Mouse (Mus musculus) hindbrain, postnatal 0 days (tissue): ENCODE results near the gene Gm5105. TPM values are rescaled to one million over a fixed set of nuclear protein-coding genes. Genes with fewer than 3 reads are reported as not detected.

ENCODE experiments used
- ATAC-seq: fragments of 200-750 bp; cut with Nextera tagmentation; 2 replicates; pipeline ENCODE4 v1.8.0; 2017; ENCODE audit warnings: mild to moderate bottlenecking, moderate TSS enrichment, moderate library complexity
- DNase-seq: peaks from one replicate; pipeline ENCODE4 v3.0.0-alpha.2; 2015; ENCODE audit warnings: low spot score
- H3K27ac ChIP-seq: fragments of 300-500 bp; sonication (generic); 2 replicates; pipeline ENCODE4 v1.5.1; 2014; ENCODE audit warnings: mild to moderate bottlenecking
- H3K27me3 ChIP-seq: fragments of 300-500 bp; sonication (generic); 2 replicates; pipeline ENCODE4 v1.6.1; 2014; ENCODE audit warnings: low read length, mixed read lengths; ENCODE audit not compliant: insufficient read depth
- H3K36me3 ChIP-seq: fragments of 300-500 bp; sonication (generic); 2 replicates; pipeline ENCODE4 v1.6.1; 2014; ENCODE audit warnings: low read length, mixed read lengths; ENCODE audit not compliant: insufficient read depth
- H3K4me1 ChIP-seq: fragments of 300-500 bp; sonication (generic); 2 replicates; pipeline ENCODE4 v1.6.1; 2014; ENCODE audit warnings: antibody characterized with exemption, low read length, mixed read lengths; ENCODE audit not compliant: insufficient read depth
- H3K4me2 ChIP-seq: fragments of 300-500 bp; sonication (generic); 2 replicates; pipeline ENCODE4 v1.6.1; 2014; ENCODE audit warnings: low read depth, mild to moderate bottlenecking, low read length, moderate library complexity, mixed read lengths
- H3K4me3 ChIP-seq: fragments of 300-500 bp; sonication (generic); 2 replicates; pipeline ENCODE4 v1.5.1; 2014; ENCODE audit warnings: low read length
- H3K9ac ChIP-seq: fragments of 300-500 bp; sonication (generic); replicated peaks from 2 replicates; pipeline ENCODE4 v1.6.1; 2014; ENCODE audit warnings: mild to moderate bottlenecking, low read length, moderate library complexity, mixed read lengths
- H3K9me3 ChIP-seq: fragments of 300-500 bp; sonication (generic); 2 replicates; pipeline ENCODE4 v1.6.1; 2016; ENCODE audit warnings: low read length, mixed read lengths
- CTCF ChIP-seq: IDR thresholded peaks from 2 replicates; pipeline ENCODE4 v1.5.1; 2016; ENCODE audit warnings: antibody characterized with exemption, control low read depth, low read depth
- WGBS: fragments of 180-500 bp; shearing (Covaris S2); extraction: QIAGEN DNeasy Blood & Tissue Kit; methylation state at CpG from one replicate; pipeline ENCODE4 v1.1.7; 2014; 5-methylcytosine and 5-hydroxymethylcytosine counted together
- polyA plus RNA-seq: library from polyadenylated mRNA; unstranded; fragments of >200 nt; fragmentation: Nextera tagmentation; extraction: Ambion mirVana; gene quantifications from 2 replicates; pipeline ENCODE4 v1.2.1, GENCODE M21; 2015
- total RNA-seq: library from RNA; depleted of rRNA; stranded (reverse); fragments of >200 nt; gene quantifications from 2 replicates; pipeline ENCODE4 v1.2.3, GENCODE M21; 2014

Gm5105 gene
- total and polyA plus RNA-seq, 2 experiments from 2014 or later: 0.11 TPM; not detected in 1

GRCm38 (mm10) chr3:138050772-138051171 is 16.4 kb downstream of the Gm5105 start:
- no peaks in the 10 kb centered on the region for H3K36me3 ChIP-seq
- H3K9me3 ChIP-seq: no peaks in the 10 kb centered on the region
- no peak for ATAC-seq
- no peaks in the 10 kb centered on the region for H3K4me1 ChIP-seq
- 89% methylated on average over 11 of the region's 11 CpGs for WGBS
- H3K4me2 ChIP-seq: no peak overlapping the region
- no peaks in the 10 kb centered on the region for H3K27me3 ChIP-seq
- TF ChIP-seq CTCF: no peak
- no peak for DNase-seq
- no peak overlapping the region for H3K27ac ChIP-seq
- H3K9ac ChIP-seq: no peak overlapping the region
- no peak overlapping the region for H3K4me3 ChIP-seq

- H3K9ac ChIP-seq: no peak overlapping the region
- no peaks in the 10 kb centered on the region for H3K36me3 ChIP-seq
- 77% methylated on average over 6 of the region's 6 CpGs for WGBS
- no peak overlapping the region for H3K4me3 ChIP-seq
- H3K9me3 ChIP-seq: no peaks in the 10 kb centered on the region
- no peak for TF ChIP-seq CTCF
- DNase-seq: no peak
- ATAC-seq: no peak
- no peak overlapping the region for H3K4me2 ChIP-seq
- no peaks in the 10 kb centered on the region for H3K4me1 ChIP-seq
- no peak overlapping the region for H3K27ac ChIP-seq
- H3K27me3 ChIP-seq: no peaks in the 10 kb centered on the region
These were observed 17.6 kb downstream of the Gm5105 start for GRCm38 (mm10) chr3:138049555-138049954.

GRCm38 (mm10) chr3:138043316-138043715 is 23.9 kb downstream of the Gm5105 start:
- TF ChIP-seq CTCF: no peak
- Histone ChIP-seq H3K27me3 (no peaks in the 10 kb centered on the region), H3K4me3 (no peak overlapping the region), H3K4me1 (no peaks in the 10 kb centered on the region), H3K9ac (no peak overlapping the region), H3K9me3 (0 out of 2 replicates have a peak, but pooled peaks cover 4% of the 10 kb centered on the region), H3K27ac (no peak overlapping the region), H3K36me3 (no peaks in the 10 kb centered on the region), H3K4me2 (no peak overlapping the region)
- no peak for ATAC-seq
- WGBS: 47% methylated on average over 7 of the region's 7 CpGs
- DNase-seq: no peak

GRCm38 (mm10) chr3:138041591-138042301 is 25.4 kb downstream of the Gm5105 start:
- Histone ChIP-seq H3K4me2 (no peak overlapping the region), H3K4me3 (no peak overlapping the region), H3K27ac (no peak overlapping the region), H3K9me3 (0 out of 2 replicates have a peak, but pooled peaks cover 4% of the 10 kb centered on the region), H3K4me1 (no peaks in the 10 kb centered on the region), H3K27me3 (no peaks in the 10 kb centered on the region), H3K9ac (no peak overlapping the region), H3K36me3 (no peaks in the 10 kb centered on the region)
- 42% methylated on average over 3 of the region's 3 CpGs for WGBS
- no peak for TF ChIP-seq CTCF
- DNase-seq (no peak), ATAC-seq (no peak)

- 0 out of 2 replicates have a peak, but pooled peaks cover 4% of the 10 kb centered on the region for H3K9me3 ChIP-seq
- 75% methylated on average over 2 of the region's 2 CpGs for WGBS
- no peak for TF ChIP-seq CTCF
- H3K4me3 ChIP-seq: no peak overlapping the region
- no peaks in the 10 kb centered on the region for H3K27me3 ChIP-seq
- no peak for DNase-seq
- H3K4me2 ChIP-seq: no peak overlapping the region
- H3K4me1 ChIP-seq: no peaks in the 10 kb centered on the region
- no peak overlapping the region for H3K9ac ChIP-seq
- no peaks in the 10 kb centered on the region for H3K36me3 ChIP-seq
- no peak overlapping the region for H3K27ac ChIP-seq
- no peak for ATAC-seq
These were observed 26.2 kb downstream of the Gm5105 start for GRCm38 (mm10) chr3:138040938-138041337.

- Histone ChIP-seq H3K36me3 (no peaks in the 10 kb centered on the region), H3K4me2 (no peak overlapping the region), H3K27ac (no peak overlapping the region), H3K4me1 (no peaks in the 10 kb centered on the region), H3K9me3 (0 out of 2 replicates have a peak, but pooled peaks cover 1% of the 10 kb centered on the region), H3K27me3 (no peaks in the 10 kb centered on the region), H3K4me3 (no peak overlapping the region), H3K9ac (no peak overlapping the region)
- 86% methylated on average over 6 of the region's 6 CpGs for WGBS
- ATAC-seq (no peak), DNase-seq (no peak)
- no peak for TF ChIP-seq CTCF
These were observed 33.2 kb downstream of the Gm5105 start for GRCm38 (mm10) chr3:138033986-138034385.

GRCm38 (mm10) chr3:138030563-138030962 is 36.6 kb downstream of the Gm5105 start:
- no peak for ATAC-seq
- no peaks in the 10 kb centered on the region for H3K9me3 ChIP-seq
- WGBS: 83% methylated on average over 6 of the region's 6 CpGs
- H3K4me2 ChIP-seq: no peak overlapping the region
- TF ChIP-seq CTCF: no peak
- no peaks in the 10 kb centered on the region for H3K36me3 ChIP-seq
- H3K9ac ChIP-seq: no peak overlapping the region
- H3K27ac ChIP-seq: no peak overlapping the region
- DNase-seq: no peak
- no peaks in the 10 kb centered on the region for H3K27me3 ChIP-seq
- H3K4me3 ChIP-seq: no peak overlapping the region
- no peaks in the 10 kb centered on the region for H3K4me1 ChIP-seq
